Mouse (Mus musculus) embryonic facial prominence, embryonic 15.5 days (tissue): ENCODE measurements around the gene Dlk2. TPM values are rescaled to one million over a fixed set of nuclear protein-coding genes. Genes with fewer than 3 reads are reported as not detected.

Source experiments
- ATAC-seq: fragments of 200-750 bp; cut with Nextera tagmentation; 2 replicates; pipeline ENCODE4 v1.8.0; 2017; ENCODE audit warnings: low read depth, moderate TSS enrichment; ENCODE audit not compliant: insufficient number of reproducible peaks, low FRiP score, low TSS enrichment
- H3K27ac ChIP-seq: fragments of 300-500 bp; sonication (generic); replicated peaks from 2 replicates; pipeline ENCODE4 v1.5.1; 2015; ENCODE audit warnings: mild to moderate bottlenecking, inconsistent platforms
- H3K27me3 ChIP-seq: fragments of 300-500 bp; sonication (generic); 2 replicates; pipeline ENCODE4 v1.6.1; 2015; ENCODE audit warnings: inconsistent platforms
- H3K36me3 ChIP-seq: fragments of 300-500 bp; sonication (generic); 2 replicates; pipeline ENCODE4 v1.6.1; 2015; ENCODE audit warnings: mild to moderate bottlenecking, inconsistent platforms
- H3K4me1 ChIP-seq: fragments of 300-500 bp; sonication (generic); 2 replicates; pipeline ENCODE4 v1.6.1; 2015; ENCODE audit warnings: inconsistent platforms
- H3K4me2 ChIP-seq: fragments of 300-500 bp; sonication (generic); replicated peaks from 2 replicates; pipeline ENCODE4 v1.6.1; 2015; ENCODE audit warnings: mild to moderate bottlenecking, inconsistent platforms
- H3K4me3 ChIP-seq: fragments of 300-500 bp; sonication (generic); replicated peaks from 2 replicates; pipeline ENCODE4 v1.5.1; 2015; ENCODE audit warnings: mild to moderate bottlenecking, inconsistent platforms
- H3K9ac ChIP-seq: fragments of 300-500 bp; sonication (generic); 2 replicates; pipeline ENCODE4 v1.6.1; 2015; ENCODE audit warnings: inconsistent platforms
- H3K9me3 ChIP-seq: fragments of 300-500 bp; sonication (generic); replicated peaks from 2 replicates; pipeline ENCODE4 v1.6.1; 2016; ENCODE audit warnings: inconsistent platforms
- WGBS: fragments of 180-500 bp; shearing (Covaris S2); methylation state at CpG from one replicate; pipeline ENCODE4 v1.1.7; 2015; 5-methylcytosine and 5-hydroxymethylcytosine counted together
- polyA plus RNA-seq: library from polyadenylated mRNA; unstranded; fragments of >200 nt; fragmentation: Nextera tagmentation; extraction: Ambion mirVana; gene quantifications from 2 replicates; pipeline ENCODE4 v1.2.1, GENCODE M21; 2015

Gene Dlk2
- polyA plus RNA-seq, 1 experiment from 2014 or later = 16.6 TPM

DNA sequence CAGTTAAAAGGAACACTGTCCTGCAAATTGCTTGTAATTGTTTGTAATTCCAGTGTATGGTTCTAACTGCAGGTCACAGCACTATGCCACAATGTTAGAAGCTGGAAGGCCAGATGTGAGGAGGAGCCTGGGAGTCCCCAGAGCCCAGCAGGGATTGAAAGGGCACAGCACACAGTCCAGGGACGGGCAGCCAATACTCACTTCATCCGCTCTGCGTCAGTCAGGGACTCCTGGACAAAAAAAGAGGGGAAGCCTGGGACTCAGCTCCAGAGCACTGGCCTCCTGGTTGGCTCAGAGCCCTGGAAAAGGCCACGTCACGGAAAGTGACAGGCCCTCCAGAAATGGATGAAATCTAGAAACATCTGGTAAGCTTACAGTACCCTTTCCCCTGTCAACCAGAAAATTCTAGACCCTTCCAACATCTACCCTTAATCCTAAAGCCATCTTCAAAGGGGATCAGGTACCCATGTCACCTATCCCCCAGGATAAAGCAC is 35.0 kb upstream of the Dlk2 start:
- no peak overlapping the region for H3K4me3 ChIP-seq
- no peaks in the 10 kb centered on the region for H3K27me3 ChIP-seq
- no peak overlapping the region for H3K4me2 ChIP-seq
- no peak for ATAC-seq
- 88% methylated on average over 5 of the region's 5 CpGs for WGBS
- peaks cover 83% of the 10 kb centered on the region for H3K36me3 ChIP-seq
- no peak overlapping the region for H3K9ac ChIP-seq
- no peak overlapping the region for H3K27ac ChIP-seq
- H3K9me3 ChIP-seq = no peaks in the 10 kb centered on the region
- H3K4me1 ChIP-seq = peaks cover 19% of the 10 kb centered on the region

DNA sequence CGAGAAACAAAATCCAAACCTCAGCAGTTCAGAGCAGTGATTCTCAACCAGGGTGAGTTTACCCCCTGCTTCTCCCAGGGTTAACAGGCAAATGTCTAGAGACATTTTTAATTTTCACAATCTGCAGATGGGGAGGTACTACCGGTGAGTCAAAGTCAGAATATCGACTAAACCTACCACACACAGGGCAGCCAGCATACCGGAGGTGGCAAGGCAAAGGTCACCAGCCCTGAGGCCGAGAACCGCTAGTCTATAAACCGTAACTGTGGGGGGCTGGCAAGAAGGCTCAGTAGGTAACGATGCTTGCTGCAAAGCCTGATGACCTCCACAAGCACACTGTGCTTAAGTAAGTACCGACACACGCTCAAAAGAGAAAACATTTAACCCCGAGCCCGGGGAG is 31.7 kb upstream of the Dlk2 start:
- no peak overlapping the region for H3K27ac ChIP-seq
- no peaks in the 10 kb centered on the region for H3K9me3 ChIP-seq

GRCm38 (mm10) chr17:46265918-46266618 is 31.2 kb upstream of the Dlk2 start:
- 10% methylated on average over 14 of the region's 14 CpGs for WGBS
- no peak overlapping the region for H3K9ac ChIP-seq

More for the DNA sequence above, 31.7 kb upstream of the Dlk2 start:
- Histone ChIP-seq H3K27me3 (no peaks in the 10 kb centered on the region), H3K36me3 (peaks cover 74% of the 10 kb centered on the region), H3K4me2 (no peak overlapping the region), H3K4me3 (no peak overlapping the region), H3K9ac (no peak overlapping the region), H3K4me1 (peaks cover 46% of the 10 kb centered on the region)
- no peak for ATAC-seq
- WGBS = 68% methylated on average over 12 of the region's 12 CpGs

DNA sequence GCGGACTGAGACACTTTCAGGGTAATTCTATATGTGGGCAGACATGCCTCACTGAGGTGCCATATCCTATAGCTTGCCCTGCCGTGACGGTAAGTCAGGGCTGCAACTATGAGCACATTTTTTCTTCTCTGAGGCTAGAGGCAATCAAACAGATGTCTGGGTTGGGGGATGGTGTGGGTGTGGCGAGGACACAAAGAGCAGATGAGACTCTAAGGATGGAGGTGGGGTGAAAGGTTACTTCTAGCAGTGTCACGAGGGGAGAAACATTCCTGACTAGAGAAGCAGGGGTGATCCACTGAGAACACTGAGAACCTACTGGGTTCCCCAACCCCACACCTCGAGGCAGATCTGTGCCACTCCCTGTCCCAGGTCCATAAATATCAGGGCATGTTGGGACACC is 30.2 kb upstream of the Dlk2 start:
- Histone ChIP-seq H3K36me3 (peaks cover 74% of the 10 kb centered on the region), H3K4me1 (peaks cover 60% of the 10 kb centered on the region), H3K27me3 (no peaks in the 10 kb centered on the region), H3K4me3 (no peak overlapping the region), H3K4me2 (no peak overlapping the region), H3K9ac (no peak overlapping the region), H3K27ac (peak overlapping the region; percentile 77), H3K9me3 (no peaks in the 10 kb centered on the region)
- 46% methylated on average over 6 of the region's 6 CpGs for WGBS
- no peak for ATAC-seq

More at GRCm38 (mm10) chr17:46265918-46266618, 31.2 kb upstream of the Dlk2 start:
- no peak overlapping the region for H3K4me3 ChIP-seq
- peak; percentile 43 for ATAC-seq
- no peaks in the 10 kb centered on the region for H3K9me3 ChIP-seq
- H3K27me3 ChIP-seq = no peaks in the 10 kb centered on the region
- peaks cover 51% of the 10 kb centered on the region for H3K4me1 ChIP-seq
- no peak overlapping the region for H3K4me2 ChIP-seq
- H3K36me3 ChIP-seq = peaks cover 74% of the 10 kb centered on the region
- peak overlapping the region; percentile 77 for H3K27ac ChIP-seq

GRCm38 (mm10) chr17:46267511-46267910 is 29.7 kb upstream of the Dlk2 start:
- Histone ChIP-seq H3K27ac (0 out of 2 replicates have a peak overlapping the region, but pooled peaks have one; percentile 77), H3K9ac (no peak overlapping the region), H3K9me3 (no peaks in the 10 kb centered on the region), H3K4me1 (peaks cover 64% of the 10 kb centered on the region), H3K27me3 (no peaks in the 10 kb centered on the region), H3K4me3 (no peak overlapping the region), H3K4me2 (no peak overlapping the region), H3K36me3 (peaks cover 69% of the 10 kb centered on the region)
- no peak for ATAC-seq
- 67% methylated on average over 7 of the region's 7 CpGs for WGBS

GRCm38 (mm10) chr17:46268026-46268720 is 29.0 kb upstream of the Dlk2 start:
- Histone ChIP-seq H3K9me3 (no peaks in the 10 kb centered on the region), H3K9ac (no peak overlapping the region), H3K27me3 (no peaks in the 10 kb centered on the region), H3K36me3 (peaks cover 63% of the 10 kb centered on the region), H3K4me3 (no peak overlapping the region), H3K27ac (peak overlapping the region; percentile 23; the same call in 1 of the 2 replicates), H3K4me2 (no peak overlapping the region), H3K4me1 (peaks cover 70% of the 10 kb centered on the region)
- whole genome bisulfite sequencing = 51% methylated on average over 10 of the region's 10 CpGs
- no peak for ATAC-seq

- Histone ChIP-seq H3K9me3 (no peaks in the 10 kb centered on the region), H3K27me3 (no peaks in the 10 kb centered on the region), H3K4me1 (peaks cover 87% of the 10 kb centered on the region), H3K4me2 (no peak overlapping the region), H3K4me3 (no peak overlapping the region), H3K9ac (no peak overlapping the region), H3K27ac (peak overlapping the region; percentile 39), H3K36me3 (peaks cover 48% of the 10 kb centered on the region)
- 66% methylated on average over 19 of the region's 19 CpGs for WGBS
- ATAC-seq = no peak
These were observed 27.3 kb upstream of the Dlk2 start for GRCm38 (mm10) chr17:46269771-46270534.

GRCm38 (mm10) chr17:46272058-46272457 is 25.2 kb upstream of the Dlk2 start:
- peaks cover 82% of the 10 kb centered on the region for H3K4me1 ChIP-seq
- 85% methylated on average over 2 of the region's 2 CpGs for WGBS

GRCm38 (mm10) chr17:46272675-46273074 is 24.5 kb upstream of the Dlk2 start:
- H3K27me3 ChIP-seq = no peaks in the 10 kb centered on the region
- ATAC-seq = no peak
- whole genome bisulfite sequencing = 80% methylated on average over 5 of the region's 5 CpGs
- H3K27ac ChIP-seq = peak overlapping the region; percentile 86; the same call in 1 of the 2 replicates
- no peak overlapping the region for H3K4me2 ChIP-seq
- H3K9ac ChIP-seq = no peak overlapping the region
- peaks cover 38% of the 10 kb centered on the region for H3K36me3 ChIP-seq
- no peaks in the 10 kb centered on the region for H3K9me3 ChIP-seq
- H3K4me1 ChIP-seq = peaks cover 81% of the 10 kb centered on the region
- H3K4me3 ChIP-seq = no peak overlapping the region

More at GRCm38 (mm10) chr17:46272058-46272457, 25.2 kb upstream of the Dlk2 start:
- peaks cover 42% of the 10 kb centered on the region for H3K36me3 ChIP-seq
- H3K27me3 ChIP-seq = no peaks in the 10 kb centered on the region
- H3K4me3 ChIP-seq = no peak overlapping the region
- H3K9ac ChIP-seq = no peak overlapping the region
- 0 out of 2 replicates have a peak overlapping the region, but pooled peaks have one; percentile 28 for H3K27ac ChIP-seq
- no peak overlapping the region for H3K4me2 ChIP-seq
- ATAC-seq = no peak
- H3K9me3 ChIP-seq = no peaks in the 10 kb centered on the region

DNA sequence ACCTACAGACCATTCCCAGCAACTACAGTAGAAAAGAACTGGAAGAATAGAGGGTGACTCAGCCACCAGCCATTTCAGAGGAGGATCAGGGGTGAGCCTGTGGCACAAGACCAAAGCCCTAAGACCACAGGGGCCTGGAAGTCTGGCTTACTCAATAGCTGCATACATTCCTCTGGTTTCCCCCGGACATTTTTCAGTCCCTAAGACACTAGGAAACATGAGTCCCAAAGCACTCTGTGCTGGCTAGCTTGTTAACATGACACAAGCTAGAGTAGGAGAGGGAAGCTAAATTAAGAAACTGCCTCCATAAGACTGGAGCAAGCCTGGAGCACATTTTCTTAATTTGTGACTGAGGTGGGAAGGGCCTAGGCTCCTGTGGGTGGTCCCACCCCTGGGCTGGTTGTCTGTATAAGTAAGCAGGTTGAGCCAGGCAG is 23.4 kb upstream of the Dlk2 start:
- Histone ChIP-seq H3K9ac (0 out of 2 replicates have a peak overlapping the region, but pooled peaks have one; percentile 0), H3K27me3 (no peaks in the 10 kb centered on the region), H3K4me1 (peaks cover 85% of the 10 kb centered on the region), H3K4me2 (0 out of 2 replicates have a peak overlapping the region, but pooled peaks have one; percentile 8), H3K27ac (peak overlapping the region; percentile 86), H3K36me3 (peaks cover 35% of the 10 kb centered on the region), H3K9me3 (no peaks in the 10 kb centered on the region), H3K4me3 (no peak overlapping the region)
- peak; percentile 72 for ATAC-seq
- 4% methylated on average over 1 of the region's 1 CpGs for WGBS
